Mouse (Mus musculus) layer of hippocampus, adult 18-20 months (tissue): ENCODE measurements at regions not wholly inside any gene's neighbourhood (a gene's known extent, or its start where the extent isn't known, plus 50 kb on each side); places are given as distances from the start of the nearest gene placed in this dataset.
"Not testable (repeated sequence)": the region's sequence is repeated elsewhere in the genome, so short reads cannot be mapped to it uniquely, and the experiment has no call there.

ENCODE experiments used
- DNase-seq, 2 experiments: peaks; one replicate each; pipeline ENCODE4 v3.0.0; 2022; ENCODE audit warnings: low spot score in 2 of 2

DNA sequence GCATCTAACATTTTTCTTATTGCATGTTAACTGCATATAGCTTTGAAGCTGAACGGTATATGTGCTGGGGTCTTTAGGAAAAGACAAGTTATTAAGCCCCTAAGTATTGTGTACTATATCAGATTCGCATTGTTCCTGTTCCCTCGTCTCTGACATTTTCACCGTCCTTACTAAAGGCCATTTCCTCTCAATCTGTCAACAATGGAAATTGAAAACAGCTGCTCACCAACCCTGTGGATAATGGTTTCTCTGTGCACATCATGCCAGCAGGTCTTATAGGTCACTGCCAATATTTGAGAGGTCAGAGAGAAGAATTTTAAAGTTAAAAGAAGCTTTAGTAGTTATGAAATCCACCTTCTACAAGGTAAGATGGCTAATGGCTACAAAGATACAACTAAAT is 797.4 kb upstream of the Impad1 start:
- no peak for DNase-seq

DNA sequence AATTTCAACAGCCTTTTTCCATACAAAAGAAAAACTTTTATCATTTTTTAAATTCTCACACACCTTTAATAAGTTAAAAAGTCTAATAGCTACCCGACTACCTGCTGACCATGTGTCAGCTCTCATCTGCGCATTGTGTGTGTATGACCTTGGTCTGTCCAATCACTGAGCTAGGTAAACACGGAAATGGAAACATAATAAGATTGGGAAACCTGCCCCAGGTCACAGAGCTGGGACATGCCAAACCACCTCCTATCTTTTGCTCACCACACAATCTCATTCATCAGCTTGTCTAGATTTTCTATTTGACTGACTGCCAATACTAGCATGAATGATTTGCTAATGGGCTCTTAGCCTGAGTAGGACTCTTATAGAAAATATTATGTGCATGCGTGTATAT is 794.3 kb upstream of the Impad1 start:
- DNase-seq, result no peak

DNA sequence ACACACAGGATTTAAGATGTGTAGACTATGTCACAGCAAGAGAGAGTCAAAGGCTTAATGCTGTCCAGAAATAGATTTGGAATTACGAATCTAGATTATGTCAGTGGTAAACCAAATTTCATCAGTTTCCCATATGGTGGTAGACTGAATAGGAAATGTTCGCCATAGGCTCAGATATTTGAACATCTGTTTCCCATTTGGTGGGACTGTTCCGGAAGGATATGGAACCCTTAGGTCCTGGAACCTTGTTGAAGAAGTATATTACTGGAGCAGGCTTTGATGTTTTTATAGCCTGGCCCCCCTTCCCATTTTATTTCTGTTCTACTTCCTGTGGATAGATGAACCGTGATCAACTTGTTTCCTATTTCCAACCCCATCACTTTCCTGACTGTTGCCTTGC is 792.0 kb upstream of the Impad1 start:
- no peak for DNase-seq

DNA sequence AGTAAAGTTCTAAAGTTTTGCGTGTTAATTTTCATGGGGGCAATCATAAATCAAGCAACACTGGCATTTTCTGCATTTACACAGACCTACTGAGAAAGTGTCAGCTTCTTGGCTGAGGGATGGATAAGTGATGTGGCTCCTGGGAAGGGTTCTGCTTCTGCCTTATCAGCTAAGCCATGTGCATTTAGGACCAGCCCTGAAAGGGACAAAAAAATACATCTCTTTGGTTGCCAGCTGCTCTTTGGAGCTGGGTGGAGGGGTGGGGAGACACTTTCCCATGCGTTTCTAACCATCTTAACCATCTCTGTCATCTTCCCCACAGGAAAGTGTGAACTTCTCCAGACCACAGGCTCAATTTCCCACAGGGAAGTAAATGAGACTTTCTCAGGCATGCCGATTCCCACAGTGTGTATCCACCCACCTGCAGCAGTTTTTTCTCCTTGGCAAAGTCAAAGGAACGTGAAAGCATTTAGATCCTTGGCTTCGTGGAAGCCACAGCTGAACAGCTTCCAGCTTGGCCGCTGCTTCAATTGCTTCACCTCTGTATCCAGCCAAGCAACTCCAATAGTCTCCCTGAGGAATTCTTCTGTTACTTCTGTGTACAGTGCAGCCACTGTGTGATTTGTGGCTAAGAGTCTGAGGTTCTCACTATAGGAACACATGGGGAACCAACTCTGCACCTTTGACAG is 791.0 kb upstream of the Impad1 start:
- DNase-seq, result no peak

GRCm38 (mm10) chr4:5568076-5568475 is 774.9 kb upstream of the Impad1 start:
- no peak for DNase-seq

DNA sequence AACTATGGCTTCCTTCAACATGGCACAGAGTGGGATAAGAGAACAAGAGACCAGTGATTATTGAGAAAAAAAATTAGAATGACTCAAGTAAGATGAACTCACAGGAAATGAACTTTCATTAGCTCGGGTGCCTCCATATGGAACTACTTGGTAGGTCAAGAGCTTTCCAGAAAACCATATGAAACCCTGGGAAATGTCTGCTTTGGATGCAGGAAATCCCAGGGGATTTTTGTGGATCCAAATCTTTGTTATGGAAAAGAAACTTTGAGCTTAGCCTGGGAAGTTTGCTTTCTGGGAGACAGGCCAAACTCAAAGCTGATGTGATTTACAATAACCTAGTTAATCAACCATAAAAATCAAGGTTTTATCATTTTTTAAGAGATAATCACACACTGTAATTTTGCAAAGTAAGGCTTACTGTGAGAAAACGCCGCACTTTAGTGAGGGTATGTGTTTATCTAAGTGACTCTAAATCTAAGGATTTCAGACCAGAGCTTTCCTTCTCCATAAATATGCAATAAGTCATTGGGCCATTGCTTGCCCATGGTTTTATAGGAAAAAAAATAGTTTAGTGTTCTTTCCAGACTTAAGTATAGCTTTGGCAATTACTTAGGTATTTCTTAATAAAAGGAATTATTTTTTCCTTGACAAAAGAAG is 767.0 kb upstream of the Impad1 start:
- no peak for DNase-seq

DNA sequence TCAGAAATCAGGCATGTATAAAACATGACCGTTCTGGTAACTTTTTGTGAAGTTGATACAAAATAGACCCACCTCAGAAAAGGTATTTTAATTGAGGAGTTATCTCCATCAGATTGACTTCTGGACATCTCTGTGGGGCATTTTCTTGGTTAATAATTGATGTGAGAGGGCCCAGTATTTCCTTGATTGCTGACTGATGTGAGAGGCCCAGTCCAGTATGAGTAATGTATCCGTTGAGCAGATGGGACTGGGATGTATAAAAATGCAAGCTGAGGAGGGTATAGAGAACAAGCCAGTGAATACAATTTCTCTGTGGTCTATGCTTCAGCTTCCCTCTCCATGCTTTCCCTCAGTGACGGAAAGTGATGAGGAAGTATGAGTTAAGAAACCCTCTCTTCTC is 747.0 kb upstream of the Impad1 start:
- no peak for DNase-seq

- DNase-seq, result no peak
Measured at GRCm38 (mm10) chr4:5530416-5530815, 737.3 kb upstream of the Impad1 start.

DNA sequence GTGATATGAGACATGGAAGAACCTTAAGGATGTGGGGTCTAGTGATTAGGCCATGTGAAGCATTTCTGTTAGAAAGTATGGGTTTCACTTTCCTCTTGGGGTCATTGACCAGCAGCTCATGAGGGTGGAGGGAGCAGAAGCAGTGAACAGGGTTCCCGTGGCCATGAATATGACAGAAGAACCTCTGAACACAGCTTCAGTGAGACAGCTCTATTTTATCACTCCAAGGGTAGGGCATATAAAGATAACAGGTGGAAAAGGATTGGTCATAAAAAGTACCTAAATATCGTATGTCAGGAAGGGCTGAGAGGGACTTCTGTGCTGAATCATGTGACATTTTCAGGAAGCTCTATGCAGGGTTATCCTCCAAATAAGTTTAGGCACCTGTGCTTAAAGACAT is 725.4 kb upstream of the Impad1 start:
- no peak for DNase-seq

DNA sequence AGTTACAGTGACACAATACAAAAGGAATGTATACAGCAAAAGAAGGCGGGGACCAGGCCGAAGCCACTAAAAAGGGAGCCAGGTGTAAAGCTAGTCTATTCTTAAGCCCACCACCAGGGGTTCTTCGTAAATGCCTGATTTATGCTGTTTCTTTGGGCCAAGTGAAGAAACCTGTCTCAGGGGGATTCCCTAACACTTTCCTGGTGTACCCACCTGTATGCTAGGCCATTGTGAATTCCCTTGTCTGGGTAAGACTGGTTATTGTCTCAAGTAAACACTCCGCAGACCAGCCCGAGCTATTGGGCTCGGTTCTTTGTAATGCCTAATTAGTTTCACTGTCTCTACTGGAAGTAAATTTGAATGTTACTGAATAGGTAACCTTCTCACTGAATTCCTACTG is 722.3 kb upstream of the Impad1 start:
- not testable (repeated sequence) for DNase-seq

- DNase-seq, result no peak
Measured at GRCm38 (mm10) chr4:5511743-5512142, 718.6 kb upstream of the Impad1 start.

DNA sequence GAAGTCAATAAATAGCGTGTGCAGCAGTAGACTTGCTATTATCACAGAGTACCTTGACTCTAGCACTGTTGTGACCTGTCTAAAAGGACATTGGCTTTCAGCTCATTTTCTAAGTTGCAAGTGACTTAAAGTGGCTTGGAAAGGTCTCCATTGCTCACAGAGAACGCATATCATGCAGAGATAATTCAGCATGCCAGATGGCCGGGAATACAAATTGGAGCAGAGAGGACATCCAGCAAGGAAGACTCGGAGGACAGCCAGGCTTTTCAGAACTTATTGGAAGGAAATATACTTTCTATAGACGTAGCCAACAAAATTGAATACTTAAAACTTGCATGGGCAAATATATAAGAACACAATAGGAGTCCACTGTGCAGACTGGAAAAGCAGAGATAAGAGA is 716.2 kb upstream of the Impad1 start:
- peak in 1 of 2 experiments; percentile 6 for DNase-seq

- DNase-seq, result no peak
Measured at GRCm38 (mm10) chr4:5495012-5495411, 701.9 kb upstream of the Impad1 start.

DNA sequence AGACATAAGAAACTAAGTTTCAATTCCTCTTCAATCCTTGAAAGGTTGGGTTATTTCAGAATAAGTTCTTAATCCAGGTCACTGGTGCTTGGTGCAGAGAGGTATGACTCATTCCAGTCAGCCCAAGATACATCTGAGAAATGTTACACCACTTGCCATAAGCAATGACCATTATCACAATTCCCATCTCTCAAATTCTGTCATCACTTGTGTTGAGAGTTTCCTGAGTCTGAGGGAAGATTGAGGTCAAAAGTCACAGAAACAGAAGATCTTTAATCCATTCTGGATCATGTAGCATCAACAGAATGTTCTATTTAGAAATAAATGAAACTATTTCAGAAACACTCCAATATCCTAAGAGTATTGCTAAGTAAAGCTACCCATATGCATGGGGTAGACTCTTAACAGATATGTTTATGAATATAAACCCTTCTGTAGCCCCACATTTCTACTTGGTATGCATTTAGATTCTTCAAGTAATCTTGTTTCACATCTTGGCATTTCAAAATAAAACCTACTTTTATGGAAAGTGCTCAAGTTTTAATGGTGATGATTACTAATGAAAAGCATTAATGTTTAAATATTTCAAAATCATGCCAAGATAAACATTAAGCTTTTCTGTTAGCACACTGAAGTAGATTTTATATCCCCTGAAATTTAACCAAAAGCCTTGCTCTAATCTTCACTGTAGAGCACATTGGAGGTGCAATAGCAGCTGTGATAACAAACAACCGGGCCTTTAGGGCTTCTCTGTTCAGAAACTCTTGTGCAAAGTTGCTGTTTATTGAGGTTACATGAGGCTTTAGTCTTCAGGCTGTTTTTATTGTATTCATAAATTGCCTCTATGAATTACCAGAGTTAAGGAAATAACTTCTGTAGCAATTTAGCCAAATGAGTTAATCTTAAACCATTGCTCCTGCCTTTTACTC is 701.2 kb upstream of the Impad1 start:
- no peak for DNase-seq

DNA sequence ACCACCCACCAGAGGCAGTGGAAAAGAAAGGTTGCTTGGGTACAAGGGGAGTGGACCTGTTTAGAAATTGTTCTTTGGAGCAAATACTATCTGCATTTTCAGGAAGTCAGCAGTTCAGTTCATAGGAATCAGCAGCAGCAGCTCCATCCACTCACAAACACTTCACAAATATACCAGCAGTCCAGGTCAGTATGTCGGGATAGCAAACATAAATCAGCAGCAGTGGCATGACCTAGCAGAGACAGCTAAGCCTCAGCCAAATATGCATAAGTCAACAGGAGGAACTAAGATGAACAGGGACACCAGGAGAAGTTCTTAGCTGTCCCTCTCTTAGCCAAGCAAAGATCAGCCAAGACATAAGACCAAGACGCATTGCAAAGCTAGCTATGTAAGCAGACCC is 693.6 kb upstream of the Impad1 start:
- no peak for DNase-seq

DNA sequence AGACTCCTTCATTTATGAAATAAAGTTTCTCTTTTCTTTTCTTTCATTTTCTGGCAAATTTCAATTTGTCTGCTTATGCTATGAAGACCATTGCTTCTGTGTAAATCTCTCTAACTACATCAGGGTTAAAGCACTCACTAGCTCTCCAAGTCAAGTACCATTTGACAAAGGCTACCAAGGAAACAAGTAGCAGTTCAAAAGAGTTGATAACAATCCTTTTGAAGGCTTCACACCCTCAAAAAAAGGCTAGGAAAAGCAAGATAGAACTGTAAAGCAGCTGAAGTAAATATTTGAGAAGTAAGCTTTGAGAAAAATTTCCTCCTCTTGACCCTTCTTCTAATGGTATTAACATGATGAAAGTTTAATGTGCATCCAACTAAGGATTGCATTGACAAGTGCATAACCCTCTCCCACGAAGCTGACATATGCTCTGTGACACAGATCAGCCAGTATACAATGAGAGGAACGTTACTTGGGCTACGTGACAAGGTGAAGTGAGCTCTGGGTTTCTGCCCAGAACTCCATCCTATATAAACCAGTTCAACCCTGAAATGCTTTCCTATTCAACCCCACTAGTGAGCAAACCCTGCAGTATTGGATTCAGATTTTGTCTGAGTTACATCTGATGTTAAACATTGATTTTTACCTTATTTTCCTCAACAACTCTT is 678.9 kb upstream of the Impad1 start:
- no peak for DNase-seq

- no peak for DNase-seq
Measured at GRCm38 (mm10) chr4:5459028-5459695, 666.0 kb upstream of the Impad1 start.

GRCm38 (mm10) chr4:5450417-5450816 is 657.3 kb upstream of the Impad1 start:
- no peak for DNase-seq

DNA sequence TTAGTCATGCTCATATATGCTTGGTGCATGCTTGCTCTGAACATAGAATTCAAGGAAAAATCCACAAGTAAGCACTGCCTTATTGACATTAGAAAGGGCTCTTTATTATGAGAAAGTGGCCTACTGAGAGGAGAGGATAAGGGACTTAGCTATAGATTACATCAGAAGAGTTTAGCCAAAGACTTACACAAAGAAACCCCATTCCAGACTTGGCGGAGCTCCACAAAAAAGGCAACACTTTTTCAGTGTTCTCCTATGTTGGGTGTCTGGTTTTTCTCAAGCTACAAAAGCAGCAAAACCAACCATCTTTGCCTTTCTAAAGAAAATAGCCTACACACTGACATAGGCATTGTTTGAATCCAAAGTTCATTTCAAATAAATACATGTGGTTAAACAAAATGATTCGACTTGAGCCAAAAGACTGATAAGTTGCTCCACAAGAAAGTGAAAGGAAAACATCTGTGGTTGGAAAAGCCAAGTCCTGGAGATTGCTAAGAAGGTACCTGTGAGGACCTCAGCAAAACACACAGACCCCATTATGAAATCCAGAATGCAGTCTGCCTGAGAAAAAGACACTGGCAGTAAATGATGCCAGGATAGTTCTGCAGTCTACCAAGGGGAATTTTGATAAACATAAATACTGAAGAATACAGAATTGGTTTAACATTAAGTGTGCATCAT is 648.3 kb upstream of the Impad1 start:
- no peak for DNase-seq

- DNase-seq, result no peak
Measured at GRCm38 (mm10) chr4:5437076-5437475, 643.9 kb upstream of the Impad1 start.
